Mouse (Mus musculus) kidney, adult 2 months (tissue): ENCODE data around the gene Troap.

Experiments used
- CTCF ChIP-seq: fragments of 200-500 bp; conservative IDR thresholded peaks from 2 replicates; pipeline ENCODE4 v1.5.1; 2011; ENCODE audit warnings: low read depth, mild to moderate bottlenecking, control low read depth, low read length, moderate library complexity, mixed read lengths; ENCODE audit not compliant: insufficient read depth, insufficient read length
- POLR2A ChIP-seq: fragments of 200-500 bp; IDR thresholded peaks from one replicate; pipeline ENCODE4 v1.6.1; 2011; ENCODE audit warnings: low read depth, low read length, control low read depth

- TF ChIP-seq CTCF (no peak), POLR2A (no peak)
Observed at GRCm38 (mm10) chr15:99098493-99098861, 24.1 kb downstream of the Troap start.
